Mouse (Mus musculus): ENCODE measurements around the gene Acaca. TPM values are rescaled to one million over a fixed set of nuclear protein-coding genes. Genes with fewer than 3 reads are reported as not detected.
"Not testable (repeated sequence)": the region's sequence is repeated elsewhere in the genome, so short reads cannot be mapped to it uniquely, and the experiment has no call there.

Gene Acaca
- polyA plus RNA-seq, 1 experiment from 2014 or later: 5.5 TPM

- Histone ChIP-seq H3K27ac (no peak overlapping the region), H3K27me3 (ENCODE audit: insufficient read depth, low read length) (no peaks in the 10 kb centered on the region), H3K4me1 (replicated peaks; ENCODE audit: insufficient read depth, low read length) (no peaks in the 10 kb centered on the region), H3K36me3 (ENCODE audit: insufficient read depth, low read length) (0 out of 2 replicates have a peak, but pooled peaks cover 6% of the 10 kb centered on the region), H3K9me3 (replicated peaks; ENCODE audit: low read length) (no peaks in the 10 kb centered on the region), H3K4me3 (replicated peaks; ENCODE audit: low read depth, low read length) (no peak overlapping the region), H3K9ac (ENCODE audit: low read depth, low read length) (no peak overlapping the region), H3K4me2 (ENCODE audit: low read length) (no peak overlapping the region)
- DNase-seq (ENCODE audit: low spot score) (no peak), ATAC-seq (replicated peaks; ENCODE audit: low FRiP score, low read depth) (no peak)
- 73% methylated on average over 4 of the region's 4 CpGs for WGBS
- TF ChIP-seq CTCF (IDR thresholded peaks at IDR 0.05; ENCODE audit: low read depth): peak; percentile 24; the same call in 1 of the 2 replicates
Observed at GRCm38 (mm10) chr11:84327086-84327485, 197.6 kb downstream of the Acaca start.

- no peaks in the 10 kb centered on the region for H3K9me3 ChIP-seq (replicated peaks; ENCODE audit: low read length)
- no peak overlapping the region for H3K27ac ChIP-seq
- no peaks in the 10 kb centered on the region for H3K27me3 ChIP-seq (ENCODE audit: insufficient read depth, low read length)
- DNase-seq (ENCODE audit: low spot score): no peak
- no peak for TF ChIP-seq CTCF (IDR thresholded peaks at IDR 0.05; ENCODE audit: low read depth)
- H3K36me3 ChIP-seq (ENCODE audit: insufficient read depth, low read length): 0 out of 2 replicates have a peak, but pooled peaks cover 3% of the 10 kb centered on the region
- no peak overlapping the region for H3K4me2 ChIP-seq (ENCODE audit: low read length)
- ATAC-seq (replicated peaks; ENCODE audit: low FRiP score, low read depth): no peak
- no peak overlapping the region for H3K4me3 ChIP-seq (replicated peaks; ENCODE audit: low read depth, low read length)
- no peak overlapping the region for H3K9ac ChIP-seq (ENCODE audit: low read depth, low read length)
- no peaks in the 10 kb centered on the region for H3K4me1 ChIP-seq (replicated peaks; ENCODE audit: insufficient read depth, low read length)
Observed at GRCm38 (mm10) chr11:84332384-84332783, 202.9 kb downstream of the Acaca start.

- Histone ChIP-seq H3K9ac (ENCODE audit: low read depth, low read length) (no peak overlapping the region), H3K4me3 (replicated peaks; ENCODE audit: low read depth, low read length) (no peak overlapping the region), H3K4me2 (ENCODE audit: low read length) (no peak overlapping the region), H3K27ac (no peak overlapping the region), H3K4me1 (replicated peaks; ENCODE audit: insufficient read depth, low read length) (no peaks in the 10 kb centered on the region), H3K36me3 (ENCODE audit: insufficient read depth, low read length) (0 out of 2 replicates have a peak, but pooled peaks cover 3% of the 10 kb centered on the region), H3K9me3 (replicated peaks; ENCODE audit: low read length) (no peaks in the 10 kb centered on the region), H3K27me3 (ENCODE audit: insufficient read depth, low read length) (no peaks in the 10 kb centered on the region)
- WGBS: 82% methylated on average over 3 of the region's 3 CpGs
- DNase-seq (ENCODE audit: low spot score) (no peak), ATAC-seq (replicated peaks; ENCODE audit: low FRiP score, low read depth) (no peak)
- no peak for TF ChIP-seq CTCF (IDR thresholded peaks at IDR 0.05; ENCODE audit: low read depth)
Observed at GRCm38 (mm10) chr11:84332860-84333259, 203.4 kb downstream of the Acaca start.

- not testable (repeated sequence) for DNase-seq (ENCODE audit: low spot score); H3K27me3 ChIP-seq (ENCODE audit: insufficient read depth, low read length); H3K27ac ChIP-seq; ATAC-seq (replicated peaks; ENCODE audit: low FRiP score, low read depth); H3K9ac ChIP-seq (ENCODE audit: low read depth, low read length); H3K4me1 ChIP-seq (replicated peaks; ENCODE audit: insufficient read depth, low read length); H3K4me2 ChIP-seq (ENCODE audit: low read length); H3K36me3 ChIP-seq (ENCODE audit: insufficient read depth, low read length); H3K4me3 ChIP-seq (replicated peaks; ENCODE audit: low read depth, low read length); H3K9me3 ChIP-seq (replicated peaks; ENCODE audit: low read length)
- WGBS: 100% methylated on average over 5 of the region's 8 CpGs
Observed at GRCm38 (mm10) chr11:84338273-84338672, 208.8 kb downstream of the Acaca start.

- H3K9me3 ChIP-seq (replicated peaks; ENCODE audit: low read length): no peaks in the 10 kb centered on the region
- no peak overlapping the region for H3K4me3 ChIP-seq (replicated peaks; ENCODE audit: low read depth, low read length)
- ATAC-seq (replicated peaks; ENCODE audit: low FRiP score, low read depth): no peak
- no peak for DNase-seq (ENCODE audit: low spot score)
- no peaks in the 10 kb centered on the region for H3K36me3 ChIP-seq (ENCODE audit: insufficient read depth, low read length)
- H3K9ac ChIP-seq (ENCODE audit: low read depth, low read length): no peak overlapping the region
- H3K4me1 ChIP-seq (replicated peaks; ENCODE audit: insufficient read depth, low read length): no peaks in the 10 kb centered on the region
- no peaks in the 10 kb centered on the region for H3K27me3 ChIP-seq (ENCODE audit: insufficient read depth, low read length)
- no peak overlapping the region for H3K27ac ChIP-seq
- H3K4me2 ChIP-seq (ENCODE audit: low read length): no peak overlapping the region
- 86% methylated on average over 2 of the region's 2 CpGs for WGBS
- TF ChIP-seq CTCF (IDR thresholded peaks at IDR 0.05; ENCODE audit: low read depth): no peak
Observed at GRCm38 (mm10) chr11:84340630-84341029, 211.2 kb downstream of the Acaca start.

GRCm38 (mm10) chr11:84344522-84345236 is 215.2 kb downstream of the Acaca start:
- whole genome bisulfite sequencing: 73% methylated on average over 6 of the region's 6 CpGs
- no peak overlapping the region for H3K4me2 ChIP-seq (ENCODE audit: low read length)

GRCm38 (mm10) chr11:84347766-84348165 is 218.3 kb downstream of the Acaca start:
- Histone ChIP-seq H3K4me1 (replicated peaks; ENCODE audit: insufficient read depth, low read length) (no peaks in the 10 kb centered on the region), H3K9me3 (replicated peaks; ENCODE audit: low read length) (no peaks in the 10 kb centered on the region), H3K36me3 (ENCODE audit: insufficient read depth, low read length) (no peaks in the 10 kb centered on the region), H3K4me3 (replicated peaks; ENCODE audit: low read depth, low read length) (no peak overlapping the region), H3K27ac (no peak overlapping the region), H3K9ac (ENCODE audit: low read depth, low read length) (no peak overlapping the region), H3K27me3 (ENCODE audit: insufficient read depth, low read length) (no peaks in the 10 kb centered on the region), H3K4me2 (ENCODE audit: low read length) (no peak overlapping the region)
- no peak for TF ChIP-seq CTCF (IDR thresholded peaks at IDR 0.05; ENCODE audit: low read depth)
- 94% methylated on average over 2 of the region's 2 CpGs for whole genome bisulfite sequencing
- DNase-seq (ENCODE audit: low spot score): no peak
- no peak for ATAC-seq (replicated peaks; ENCODE audit: low FRiP score, low read depth)

More at GRCm38 (mm10) chr11:84344522-84345236, 215.2 kb downstream of the Acaca start:
- Histone ChIP-seq H3K27ac (no peak overlapping the region), H3K4me1 (replicated peaks; ENCODE audit: insufficient read depth, low read length) (no peaks in the 10 kb centered on the region), H3K4me3 (replicated peaks; ENCODE audit: low read depth, low read length) (no peak overlapping the region), H3K9ac (ENCODE audit: low read depth, low read length) (no peak overlapping the region), H3K27me3 (ENCODE audit: insufficient read depth, low read length) (no peaks in the 10 kb centered on the region), H3K9me3 (replicated peaks; ENCODE audit: low read length) (no peaks in the 10 kb centered on the region), H3K36me3 (ENCODE audit: insufficient read depth, low read length) (no peaks in the 10 kb centered on the region)
- TF ChIP-seq CTCF (IDR thresholded peaks at IDR 0.05; ENCODE audit: low read depth): no peak
- ATAC-seq (replicated peaks; ENCODE audit: low FRiP score, low read depth) (no peak), DNase-seq (ENCODE audit: low spot score) (no peak)

Data from kidney, postnatal 0 days (tissue).